Mouse (Mus musculus) hindbrain, embryonic 16.5 days (tissue): ENCODE results near the gene Ppp4c. TPM values are rescaled to one million over a fixed set of nuclear protein-coding genes. Genes with fewer than 3 reads are reported as not detected.
"Not testable (repeated sequence)": the region's sequence is repeated elsewhere in the genome, so short reads cannot be mapped to it uniquely, and the experiment has no call there.

Experiments
- ATAC-seq: fragments of 200-750 bp; cut with Nextera tagmentation; 2 replicates; pipeline ENCODE4 v1.8.0; 2017; ENCODE audit warnings: moderate TSS enrichment, moderate library complexity
- H3K27ac ChIP-seq: fragments of 300-500 bp; sonication (generic); 2 replicates; pipeline ENCODE4 v1.5.1; 2014; ENCODE audit warnings: low read depth, mild to moderate bottlenecking, control low read depth, low read length, moderate library complexity
- H3K27me3 ChIP-seq: fragments of 300-500 bp; sonication (generic); replicated peaks from 2 replicates; pipeline ENCODE4 v1.6.1; 2014; ENCODE audit warnings: low read length; ENCODE audit not compliant: control insufficient read depth, insufficient read depth
- H3K36me3 ChIP-seq: fragments of 300-500 bp; sonication (generic); 2 replicates; pipeline ENCODE4 v1.6.1; 2014; ENCODE audit warnings: mild to moderate bottlenecking, low read length, moderate library complexity, mixed read lengths; ENCODE audit not compliant: control insufficient read depth, insufficient read depth
- H3K4me1 ChIP-seq: fragments of 300-500 bp; sonication (generic); 2 replicates; pipeline ENCODE4 v1.6.1; 2014; ENCODE audit warnings: low read depth, low read length; ENCODE audit not compliant: control insufficient read depth, insufficient read depth
- H3K4me2 ChIP-seq: fragments of 300-500 bp; sonication (generic); 2 replicates; pipeline ENCODE4 v1.6.1; 2014; ENCODE audit warnings: mild to moderate bottlenecking, low read length, control low read depth, moderate library complexity
- H3K4me3 ChIP-seq: fragments of 300-500 bp; sonication (generic); 2 replicates; pipeline ENCODE4 v1.5.1; 2014; ENCODE audit warnings: mild to moderate bottlenecking, low read length, control low read depth, moderate library complexity
- H3K9ac ChIP-seq: fragments of 300-500 bp; sonication (generic); 2 replicates; pipeline ENCODE4 v1.6.1; 2014; ENCODE audit warnings: low read depth, mild to moderate bottlenecking, control low read depth, low read length, moderate library complexity
- H3K9me3 ChIP-seq: fragments of 300-500 bp; sonication (generic); 2 replicates; pipeline ENCODE4 v1.6.1; 2014; ENCODE audit warnings: mild to moderate bottlenecking, low read length, moderate library complexity; ENCODE audit not compliant: control insufficient read depth
- WGBS: fragments of 180-500 bp; shearing (Covaris S2); extraction: QIAGEN DNeasy Blood & Tissue Kit; methylation state at CpG from one replicate; pipeline ENCODE4 v1.1.7; 2014; 5-methylcytosine and 5-hydroxymethylcytosine counted together
- polyA plus RNA-seq: library from polyadenylated mRNA; unstranded; fragments of >200 nt; fragmentation: Nextera tagmentation; extraction: Ambion mirVana; gene quantifications from 2 replicates; pipeline ENCODE4 v1.2.1, GENCODE M21; 2015

The Ppp4c gene
- polyA plus RNA-seq, 1 experiment from 2014 or later, result 157 TPM

GRCm38 (mm10) chr7:126779101-126779500 lies 13.2 kb downstream of the Ppp4c start:
- not testable (repeated sequence) for H3K36me3 ChIP-seq, H3K27ac ChIP-seq, ATAC-seq, H3K9ac ChIP-seq, H3K9me3 ChIP-seq, H3K4me3 ChIP-seq, H3K27me3 ChIP-seq, H3K4me2 ChIP-seq
- 93% methylated on average over 7 of the region's 7 CpGs for WGBS
- H3K4me1 ChIP-seq, result peaks cover 34% of the 10 kb centered on the region

- H3K4me3 ChIP-seq, result no peak overlapping the region
- H3K9me3 ChIP-seq, result no peaks in the 10 kb centered on the region
- H3K4me2 ChIP-seq, result peak overlapping the region; percentile 92
- H3K27ac ChIP-seq, result no peak overlapping the region
- ATAC-seq, result no peak
- no peaks in the 10 kb centered on the region for H3K27me3 ChIP-seq
- WGBS, result 85% methylated on average over 3 of the region's 3 CpGs
- H3K4me1 ChIP-seq, result peaks cover 34% of the 10 kb centered on the region
- peaks cover 4% of the 10 kb centered on the region for H3K36me3 ChIP-seq
- no peak overlapping the region for H3K9ac ChIP-seq
Measured at GRCm38 (mm10) chr7:126778147-126778546, 14.1 kb downstream of the Ppp4c start.

- ATAC-seq, result no peak
- peak overlapping the region; percentile 92 for H3K4me2 ChIP-seq
- peaks cover 34% of the 10 kb centered on the region for H3K4me1 ChIP-seq
- H3K9ac ChIP-seq, result peak overlapping the region; percentile 90
- H3K4me3 ChIP-seq, result peak overlapping the region; percentile 78
- peak overlapping the region; percentile 87 for H3K27ac ChIP-seq
- peaks cover 4% of the 10 kb centered on the region for H3K36me3 ChIP-seq
- H3K9me3 ChIP-seq, result no peaks in the 10 kb centered on the region
- H3K27me3 ChIP-seq, result no peaks in the 10 kb centered on the region
- whole genome bisulfite sequencing, result 40% methylated on average over 10 of the region's 10 CpGs
Measured at GRCm38 (mm10) chr7:126777476-126777875, 14.8 kb downstream of the Ppp4c start.

- Histone ChIP-seq H3K4me1 (peaks cover 34% of the 10 kb centered on the region), H3K4me2 (peak within 1 kb of the TSS; percentile 92), H3K36me3 (peaks cover 4% of the 10 kb centered on the region), H3K4me3 (peak within 1 kb of the TSS; percentile 78), H3K9me3 (no peaks in the 10 kb centered on the region), H3K9ac (peak within 1 kb of the TSS; percentile 90), H3K27me3 (no peaks in the 10 kb centered on the region), H3K27ac (peak within 1 kb of the TSS; percentile 87)
- peak; percentile 92 for ATAC-seq
- under 1% methylated on average over 27 of the region's 37 CpGs for WGBS
Measured at GRCm38 (mm10) chr7:126776598-126777057, 15.7 kb downstream of the Ppp4c start, which contains the start of gene Ypel3. Gene Ypel3, plus strand, starts transcription at chr7:126776955.

GRCm38 (mm10) chr7:126775978-126776234 lies 16.4 kb downstream of the Ppp4c start:
- H3K4me3 ChIP-seq, result peak overlapping the region; percentile 78
- ATAC-seq, result no peak
- peak overlapping the region; percentile 90 for H3K9ac ChIP-seq
- peaks cover 4% of the 10 kb centered on the region for H3K36me3 ChIP-seq
- peak overlapping the region; percentile 92 for H3K4me2 ChIP-seq
- peak overlapping the region; percentile 87; the same call in 1 of the 2 replicates for H3K27ac ChIP-seq
- H3K27me3 ChIP-seq, result no peaks in the 10 kb centered on the region
- 65% methylated on average over 3 of the region's 3 CpGs for whole genome bisulfite sequencing
- H3K4me1 ChIP-seq, result peaks cover 29% of the 10 kb centered on the region
- no peaks in the 10 kb centered on the region for H3K9me3 ChIP-seq

- WGBS, result 86% methylated on average over 10 of the region's 10 CpGs
- Histone ChIP-seq H3K4me3 (no peak overlapping the region), H3K36me3 (peaks cover 4% of the 10 kb centered on the region), H3K9ac (peak overlapping the region; percentile 90; the same call in 1 of the 2 replicates), H3K9me3 (no peaks in the 10 kb centered on the region), H3K4me2 (no peak overlapping the region; the same call in 1 of the 2 replicates), H3K27ac (no peak overlapping the region), H3K4me1 (peaks cover 26% of the 10 kb centered on the region), H3K27me3 (no peaks in the 10 kb centered on the region)
- no peak for ATAC-seq
Measured at GRCm38 (mm10) chr7:126775185-126775977, 16.9 kb downstream of the Ppp4c start.

GRCm38 (mm10) chr7:126774463-126774862 lies 17.8 kb downstream of the Ppp4c start:
- no peak overlapping the region for H3K27ac ChIP-seq
- H3K9me3 ChIP-seq, result no peaks in the 10 kb centered on the region
- no peaks in the 10 kb centered on the region for H3K27me3 ChIP-seq
- H3K36me3 ChIP-seq, result peaks cover 4% of the 10 kb centered on the region
- H3K9ac ChIP-seq, result no peak overlapping the region
- WGBS, result 84% methylated on average over 2 of the region's 2 CpGs
- H3K4me2 ChIP-seq, result no peak overlapping the region
- no peak overlapping the region for H3K4me3 ChIP-seq
- ATAC-seq, result no peak
- peaks cover 18% of the 10 kb centered on the region for H3K4me1 ChIP-seq

GRCm38 (mm10) chr7:126773351-126773750 lies 18.9 kb downstream of the Ppp4c start:
- 91% methylated on average over 2 of the region's 2 CpGs for WGBS
- Histone ChIP-seq H3K9me3 (no peaks in the 10 kb centered on the region), H3K9ac (no peak overlapping the region), H3K4me1 (peaks cover 17% of the 10 kb centered on the region), H3K4me2 (no peak overlapping the region), H3K27me3 (no peaks in the 10 kb centered on the region), H3K36me3 (peaks cover under 1% of the 10 kb centered on the region), H3K27ac (no peak overlapping the region), H3K4me3 (no peak overlapping the region)
- no peak for ATAC-seq

GRCm38 (mm10) chr7:126770784-126771183 lies 21.5 kb downstream of the Ppp4c start:
- Histone ChIP-seq H3K27ac (no peak overlapping the region), H3K4me3 (no peak overlapping the region), H3K4me2 (no peak overlapping the region), H3K27me3 (no peaks in the 10 kb centered on the region), H3K4me1 (no peaks in the 10 kb centered on the region; the same call in 1 of the 2 replicates), H3K9ac (no peak overlapping the region), H3K36me3 (peaks cover 16% of the 10 kb centered on the region; the same call in 1 of the 2 replicates), H3K9me3 (no peaks in the 10 kb centered on the region)
- ATAC-seq, result no peak
- 80% methylated on average over 12 of the region's 12 CpGs for WGBS
